In the genomic region with DNA sequence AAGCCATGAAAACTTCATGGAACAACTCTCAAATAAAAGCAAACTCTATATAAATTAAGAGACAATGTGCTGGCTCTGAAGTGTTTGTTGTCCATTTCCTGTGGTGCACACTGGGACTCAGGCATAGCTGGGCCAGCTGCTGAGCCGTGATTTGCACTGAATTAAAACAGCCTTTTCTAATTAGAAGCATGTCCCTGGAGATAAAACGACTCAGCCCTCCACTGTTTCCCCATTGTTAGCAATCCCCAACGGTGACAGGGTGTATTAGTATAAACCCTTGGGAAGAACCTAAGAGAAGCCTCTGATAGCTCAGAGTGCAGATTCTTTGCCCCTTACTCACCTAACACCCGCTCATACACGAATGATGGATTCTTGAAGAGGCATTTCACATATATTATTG, we compare ENCODE assay signal across 13 mouse cellular contexts.
A peak's percentile ranks its signal among the peaks of the same experiment; 100 is the strongest.
DNase-seq lines count a peak whose midpoint lies in the region; ATAC-seq lines count a peak whose summit lies in the region.
"Had no signal": no experiment of that assay in that cellular context is flagged by ENCODE, and none has a peak within 500 bp of the region (broad histone marks: within the 10 kb centered on the region; RNA-seq: fewer than 3 reads in every experiment).

No protein-coding gene starts in this region.

- 19% methylated on average over 5 of the region's 5 CpGs for WGBS in forebrain, embryonic 14.5 days
- 19% methylated on average over 5 of the region's 5 CpGs for WGBS in forebrain, embryonic 13.5 days
- 18% methylated on average over 5 of the region's 5 CpGs for WGBS in embryonic facial prominence, embryonic 14.5 days

- no peak overlapping the region for H3K9ac ChIP-seq in forebrain, embryonic 14.5 days (ENCODE audit: low read length)
- no peak overlapping the region for H3K9ac ChIP-seq in forebrain, embryonic 13.5 days
- no peak overlapping the region for H3K9ac ChIP-seq in embryonic facial prominence, embryonic 14.5 days (ENCODE audit: low read depth, low read length)
- H3K9ac ChIP-seq: lung, embryonic 15.5 days had no signal

- no peak overlapping the region for H3K4me2 ChIP-seq in forebrain, embryonic 14.5 days (ENCODE audit: low read length)
- no peak overlapping the region for H3K4me2 ChIP-seq in forebrain, embryonic 13.5 days
- H3K4me2 ChIP-seq in embryonic facial prominence, embryonic 14.5 days (ENCODE audit: low read depth, low read length): no peak overlapping the region
- H3K4me2 ChIP-seq: lung, embryonic 15.5 days had no signal

- H3K4me3 ChIP-seq in forebrain, embryonic 14.5 days (ENCODE audit: low read depth, low read length): no peak overlapping the region
- no peak overlapping the region for H3K4me3 ChIP-seq in forebrain, embryonic 13.5 days
- no peak overlapping the region for H3K4me3 ChIP-seq in embryonic facial prominence, embryonic 14.5 days (ENCODE audit: low read depth, low read length)
- H3K4me3 ChIP-seq: lung, embryonic 15.5 days had no signal

- H3K36me3 ChIP-seq in forebrain, embryonic 14.5 days (ENCODE audit: control insufficient read depth, insufficient read depth, low read length): no peaks in the 10 kb centered on the region
- no peaks in the 10 kb centered on the region for H3K36me3 ChIP-seq in forebrain, embryonic 13.5 days (ENCODE audit: poor library complexity, severe bottlenecking)
- no peaks in the 10 kb centered on the region for H3K36me3 ChIP-seq in embryonic facial prominence, embryonic 14.5 days (ENCODE audit: control insufficient read depth, insufficient read depth, low read length)
- H3K36me3 ChIP-seq: lung, embryonic 15.5 days had no signal

- H3K4me1 ChIP-seq in forebrain, embryonic 14.5 days (ENCODE audit: control insufficient read depth, insufficient read depth, low read length): no peaks in the 10 kb centered on the region; the same call in 1 of the 2 replicates
- no peaks in the 10 kb centered on the region for H3K4me1 ChIP-seq in forebrain, embryonic 13.5 days
- no peaks in the 10 kb centered on the region for H3K4me1 ChIP-seq in embryonic facial prominence, embryonic 14.5 days (ENCODE audit: control insufficient read depth, insufficient read depth, low read length)

- H3K27me3 ChIP-seq in forebrain, embryonic 14.5 days (replicated peaks; ENCODE audit: control insufficient read depth, insufficient read depth, low read length): no peaks in the 10 kb centered on the region
- H3K27me3 ChIP-seq in forebrain, embryonic 13.5 days: no peaks in the 10 kb centered on the region
- H3K27me3 ChIP-seq in embryonic facial prominence, embryonic 14.5 days (replicated peaks; ENCODE audit: control insufficient read depth, insufficient read depth, low read length): no peaks in the 10 kb centered on the region
- H3K27me3 ChIP-seq: lung, embryonic 15.5 days had no signal

- no peaks in the 10 kb centered on the region for H3K9me3 ChIP-seq in forebrain, embryonic 14.5 days (replicated peaks; ENCODE audit: control insufficient read depth, low read length)
- no peaks in the 10 kb centered on the region for H3K9me3 ChIP-seq in forebrain, embryonic 13.5 days (replicated peaks)
- no peaks in the 10 kb centered on the region for H3K9me3 ChIP-seq in embryonic facial prominence, embryonic 14.5 days (ENCODE audit: control insufficient read depth, low read length)
- H3K9me3 ChIP-seq: lung, embryonic 15.5 days had no signal

- DNase-seq in forebrain, embryonic 14.5 days (ENCODE audit: low spot score): peak; percentile 18
- peak; percentile 22 to 39 for DNase-seq in kidney, postnatal 4 days
- DNase-seq in kidney, adult 11 months: no peak
- DNase-seq in 3T3-L1 (ENCODE audit: low read depth, low spot score): peak; percentile 72
- DNase-seq in embryonic facial prominence, embryonic 14.5 days (ENCODE audit: low spot score): peak; percentile 76
- DNase-seq in cerebellum, postnatal 14 days: no peak
- DNase-seq in layer of hippocampus, postnatal 10 days (ENCODE audit: low spot score in 2 of 2): no peak
- DNase-seq: B cell, adult 2 months; cerebellum, adult 18-20 months; thymus, adult 18-20 months had no signal

- H3K27ac ChIP-seq in forebrain, embryonic 14.5 days (ENCODE audit: low read depth, low read length): no peak overlapping the region
- H3K27ac ChIP-seq in forebrain, embryonic 13.5 days: no peak overlapping the region
- H3K27ac ChIP-seq in embryonic facial prominence, embryonic 14.5 days (replicated peaks; ENCODE audit: low read depth, low read length): no peak overlapping the region
- H3K27ac ChIP-seq: lung, embryonic 15.5 days had no signal

- ATAC-seq in forebrain, embryonic 14.5 days: no peak
- ATAC-seq in forebrain, embryonic 13.5 days: no peak
- peak; percentile 67; the same call in 1 of the 2 replicates for ATAC-seq in embryonic facial prominence, embryonic 14.5 days (ENCODE audit: low read depth)
- ATAC-seq: intestine, postnatal 0 days had no signal

Comparison
In these comparisons a context has a peak if more than half of its experiments do, and no peak if none do; other contexts are left out.
1. DNase-seq: peak in forebrain, embryonic 14.5 days (single experiment), kidney, postnatal 4 days (2 of 2), 3T3-L1 (single experiment) and embryonic facial prominence, embryonic 14.5 days (single experiment); none in kidney, adult 11 months (single experiment), cerebellum, postnatal 14 days (0 of 2) and layer of hippocampus, postnatal 10 days (0 of 2).